Mouse (Mus musculus) neural tube, embryonic 15.5 days (tissue): ENCODE results near the gene Plscr1. TPM values are rescaled to one million over a fixed set of nuclear protein-coding genes. Genes with fewer than 3 reads are reported as not detected.

ENCODE experiments used
- microRNA-seq: library from miRNA; unstranded; fragments of <30 nt; microRNA quantifications from one replicate; pipeline ENCODE4, GENCODE M21; 2017
- polyA plus RNA-seq: library from polyadenylated mRNA; unstranded; fragments of >200 nt; fragmentation: Nextera tagmentation; extraction: Ambion mirVana; gene quantifications from 2 replicates; pipeline ENCODE4 v1.2.1, GENCODE M21; 2015

Gene Plscr1
- polyA plus RNA-seq, 1 experiment from 2014 or later = 9.6 TPM

Small RNA genes lying within 50 kb of the gene (microRNA-seq; reads per million reads assigned to microRNA genes)
- gene Mir6386 = not detected

Other genes with a start within 250 kb of the Plscr1 start
- gene Plscr5, start 56.8 kb upstream of the Plscr1 start, polyA plus RNA-seq = 0.40 and 0.93 TPM in 2 replicates
- 0.87 and 1.2 TPM in 2 replicates for gene Plscr2, start 25.9 kb downstream of the Plscr1 start, polyA plus RNA-seq
- not detected in 2 replicates for gene 1700057G04Rik, start 59.6 kb downstream of the Plscr1 start, polyA plus RNA-seq
- 2.9 and 3.0 TPM in 2 replicates for gene Plscr4, start 207.6 kb downstream of the Plscr1 start, polyA plus RNA-seq